Mouse (Mus musculus): ENCODE results near the gene Zscan4-ps1.
"Not testable (repeated sequence)": the region's sequence is repeated elsewhere in the genome, so short reads cannot be mapped to it uniquely, and the experiment has no call there.

Gene Zscan4-ps1

GRCm38 (mm10) chr7:11069591-11069990 lies at the start of gene Zscan4-ps1:
TSS of gene Zscan4-ps1 (minus strand) at chr7:11069691.
- DNase-seq (ENCODE audit: low read depth, low spot score): not testable (repeated sequence)
